Mouse (Mus musculus): Measurements from ENCODE around the gene Inmt. TPM values are rescaled to one million over a fixed set of nuclear protein-coding genes. Genes with fewer than 3 reads are reported as not detected.
A peak's percentile ranks its signal among the peaks of the same experiment; 100 is the strongest.
"Not testable (repeated sequence)": the region's sequence is repeated elsewhere in the genome, so short reads cannot be mapped to it uniquely, and the experiment has no call there.

The Inmt gene
- polyA plus RNA-seq (2012; rRNA removed): 0.14 and 0.34 TPM in 2 replicates

DNA sequence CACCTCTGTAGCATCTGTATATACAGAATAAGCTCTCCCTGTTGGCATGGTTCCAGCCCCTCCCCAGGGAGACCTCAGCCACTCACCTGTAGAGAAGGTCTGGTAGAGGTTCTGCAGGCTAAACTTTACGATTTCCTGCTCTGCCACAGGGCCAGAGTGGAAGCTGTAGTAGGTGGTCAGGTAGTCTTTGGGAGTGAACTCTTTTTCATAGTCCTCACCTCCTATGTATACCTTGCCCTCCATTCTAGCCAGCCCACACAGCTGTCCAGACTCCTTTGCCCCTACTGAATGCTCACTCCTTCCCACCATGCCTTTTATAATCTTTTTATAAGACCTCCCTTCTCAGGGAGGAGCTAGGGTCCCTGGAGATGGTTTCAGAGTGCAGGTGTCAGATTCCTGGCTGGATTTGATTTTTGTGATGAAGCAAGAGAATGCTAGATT, at the start of gene Inmt:
Gene Inmt, minus strand, starts transcription at position 303 of the 441 bp plus-strand sequence.
- DNase-seq (ENCODE audit: low read depth, low spot score): no peak
- 56% methylated on average over 1 of the region's 1 CpGs for WGBS

DNA sequence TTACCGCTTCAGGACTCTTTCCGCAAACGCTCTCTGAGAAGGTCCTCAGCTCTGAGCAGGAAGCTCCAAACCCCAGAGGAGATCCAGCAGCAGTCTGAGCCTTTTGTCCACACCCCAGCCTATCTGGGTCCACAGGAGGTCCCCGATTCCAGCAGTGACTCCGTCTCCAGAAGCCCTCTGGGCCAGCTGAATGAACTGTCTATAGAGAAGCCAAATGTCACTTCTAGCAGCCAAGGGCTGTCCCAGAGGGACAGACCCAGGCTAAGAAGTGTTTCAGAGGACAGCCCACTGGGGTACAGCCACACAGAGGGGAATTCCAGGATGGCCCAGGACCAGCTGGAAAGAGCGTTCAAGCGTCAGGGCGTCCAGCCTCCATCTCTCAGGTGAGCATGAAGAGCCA, 49.1 kb upstream of the Inmt start:
- no peak for DNase-seq (ENCODE audit: low read depth, low spot score)
- 95% methylated on average over 8 of the region's 8 CpGs for WGBS

DNA sequence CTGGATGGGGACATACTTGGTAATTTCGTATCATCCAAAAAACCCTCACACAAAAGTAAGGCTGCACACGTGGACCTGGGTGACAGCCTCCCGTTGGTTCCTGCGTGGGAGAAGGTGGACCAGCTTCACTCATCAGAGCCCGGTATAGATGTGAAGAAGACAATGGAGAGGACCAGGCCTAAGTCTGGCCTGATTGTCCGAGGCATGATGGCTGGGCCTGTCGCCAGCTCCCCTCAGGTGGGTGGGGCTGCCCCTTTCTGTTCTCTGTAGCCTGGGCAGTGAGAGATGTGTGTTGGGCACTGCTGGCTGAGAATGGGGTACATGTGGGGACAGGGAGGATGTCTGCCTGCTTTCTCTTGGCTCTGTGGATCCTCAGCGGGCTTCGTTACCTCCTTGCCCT, 43.4 kb upstream of the Inmt start:
- no peak for DNase-seq (ENCODE audit: low read depth, low spot score)
- 86% methylated on average over 9 of the region's 9 CpGs for WGBS

DNA sequence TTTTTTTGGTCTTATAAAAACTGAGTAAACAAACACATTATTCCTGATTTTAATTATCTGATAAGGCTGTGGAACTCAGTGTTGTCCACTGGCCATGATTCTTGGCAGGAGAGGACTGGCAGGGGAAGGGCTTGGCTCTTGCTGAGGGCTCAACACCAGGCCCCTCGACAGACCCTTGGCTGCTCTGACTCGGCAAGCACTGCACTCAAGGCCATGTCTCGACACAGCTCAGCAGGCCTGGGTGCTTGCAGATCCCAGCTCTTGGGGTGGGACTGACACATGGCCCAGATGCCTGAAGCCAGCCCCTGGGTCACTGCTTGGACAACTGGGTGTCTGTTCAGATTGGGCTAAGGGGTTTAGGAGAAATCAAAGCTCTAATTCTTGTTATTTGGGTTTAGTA, 39.7 kb upstream of the Inmt start:
- no peak for DNase-seq (ENCODE audit: low read depth, low spot score)
- 54% methylated on average over 3 of the region's 3 CpGs for WGBS

DNA sequence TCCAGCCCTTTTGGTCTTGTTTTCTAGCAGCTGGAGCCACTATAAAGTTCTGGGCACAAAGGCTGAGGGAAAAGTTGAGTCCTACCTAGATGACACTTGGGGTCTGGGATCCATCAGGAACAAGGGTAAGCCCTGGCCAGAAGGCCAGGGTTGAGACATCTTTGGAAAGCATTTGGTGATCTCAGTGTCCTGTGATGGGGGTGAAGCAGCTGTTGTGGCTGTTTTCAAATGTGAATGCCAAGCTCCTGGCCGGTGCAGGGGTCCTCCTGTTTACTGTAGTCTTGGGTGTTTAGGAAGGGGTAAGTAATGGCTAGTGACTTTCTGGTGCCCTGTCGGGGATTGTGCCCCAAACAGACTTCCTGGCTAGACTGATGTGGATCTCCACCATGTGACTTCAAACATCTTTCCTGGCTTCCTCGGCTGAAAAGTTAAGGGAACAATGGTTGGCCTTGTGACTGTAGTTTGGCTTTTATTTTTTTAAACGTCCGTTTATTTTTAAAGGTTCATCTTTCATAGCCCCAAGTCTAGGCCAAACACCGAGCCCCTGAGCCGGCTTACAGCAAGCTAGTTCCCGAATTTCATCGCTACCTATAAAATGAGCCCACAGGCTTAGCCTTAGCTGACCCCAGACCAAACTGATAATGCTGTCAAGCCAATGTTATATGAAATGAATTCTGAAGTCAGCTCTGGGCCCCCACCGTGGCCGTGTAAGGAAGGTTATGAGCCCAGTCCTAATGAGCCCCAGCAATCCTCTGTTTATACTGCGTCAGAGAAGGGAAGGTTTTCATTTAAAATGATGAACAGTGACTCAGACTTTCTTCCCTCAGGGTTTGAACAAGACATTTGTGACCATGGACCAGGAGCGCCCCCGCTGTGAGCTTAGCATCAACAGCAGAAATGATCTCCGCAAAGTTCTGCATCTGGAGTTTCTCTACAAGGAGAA, 35.9 kb upstream of the Inmt start:
- DNase-seq (ENCODE audit: low read depth, low spot score): no peak
- WGBS: 71% methylated on average over 15 of the region's 15 CpGs

DNA sequence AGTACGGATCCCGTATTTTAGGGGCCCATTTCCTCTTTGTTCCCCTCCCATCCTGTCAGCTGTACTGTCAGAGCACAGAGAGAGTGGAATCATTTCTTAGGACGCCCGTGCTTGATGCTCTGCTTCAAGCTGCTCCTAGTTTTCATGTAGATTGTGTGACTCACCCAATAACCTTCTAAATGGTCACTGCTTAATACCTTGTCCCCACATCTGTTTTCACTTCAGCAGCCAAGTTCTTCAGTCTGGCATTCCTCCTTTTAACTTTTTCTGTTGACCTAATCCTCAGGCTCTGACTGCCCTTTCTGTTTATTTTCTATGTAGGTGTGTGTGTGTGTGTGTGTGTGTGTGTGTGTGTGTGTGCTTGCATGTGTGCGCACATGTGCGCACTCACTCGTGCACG, 32.9 kb upstream of the Inmt start:
- 74% methylated on average over 8 of the region's 8 CpGs for WGBS
- no peak for DNase-seq (ENCODE audit: low read depth, low spot score)

DNA sequence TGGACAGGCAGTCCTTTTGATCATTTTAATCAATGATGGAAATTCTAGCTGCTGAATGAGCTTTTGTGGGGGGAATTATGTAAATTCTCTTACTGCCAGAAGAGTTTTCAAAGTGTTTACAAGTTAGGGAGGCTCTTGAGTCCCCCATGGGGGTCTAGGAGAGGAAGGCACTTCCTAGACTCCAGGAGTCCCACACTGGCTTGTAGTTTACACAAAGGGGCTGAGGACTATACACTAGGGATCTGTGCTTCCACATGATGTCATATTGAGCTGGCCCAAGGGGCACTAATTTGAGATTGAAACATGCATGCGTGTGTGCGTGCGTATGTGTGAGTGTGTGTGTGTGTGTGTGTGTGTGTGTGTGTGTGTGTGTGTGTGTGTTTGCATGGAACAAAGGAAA, 29.1 kb upstream of the Inmt start:
- WGBS: 74% methylated on average over 3 of the region's 3 CpGs
- no peak for DNase-seq (ENCODE audit: low read depth, low spot score)

DNA sequence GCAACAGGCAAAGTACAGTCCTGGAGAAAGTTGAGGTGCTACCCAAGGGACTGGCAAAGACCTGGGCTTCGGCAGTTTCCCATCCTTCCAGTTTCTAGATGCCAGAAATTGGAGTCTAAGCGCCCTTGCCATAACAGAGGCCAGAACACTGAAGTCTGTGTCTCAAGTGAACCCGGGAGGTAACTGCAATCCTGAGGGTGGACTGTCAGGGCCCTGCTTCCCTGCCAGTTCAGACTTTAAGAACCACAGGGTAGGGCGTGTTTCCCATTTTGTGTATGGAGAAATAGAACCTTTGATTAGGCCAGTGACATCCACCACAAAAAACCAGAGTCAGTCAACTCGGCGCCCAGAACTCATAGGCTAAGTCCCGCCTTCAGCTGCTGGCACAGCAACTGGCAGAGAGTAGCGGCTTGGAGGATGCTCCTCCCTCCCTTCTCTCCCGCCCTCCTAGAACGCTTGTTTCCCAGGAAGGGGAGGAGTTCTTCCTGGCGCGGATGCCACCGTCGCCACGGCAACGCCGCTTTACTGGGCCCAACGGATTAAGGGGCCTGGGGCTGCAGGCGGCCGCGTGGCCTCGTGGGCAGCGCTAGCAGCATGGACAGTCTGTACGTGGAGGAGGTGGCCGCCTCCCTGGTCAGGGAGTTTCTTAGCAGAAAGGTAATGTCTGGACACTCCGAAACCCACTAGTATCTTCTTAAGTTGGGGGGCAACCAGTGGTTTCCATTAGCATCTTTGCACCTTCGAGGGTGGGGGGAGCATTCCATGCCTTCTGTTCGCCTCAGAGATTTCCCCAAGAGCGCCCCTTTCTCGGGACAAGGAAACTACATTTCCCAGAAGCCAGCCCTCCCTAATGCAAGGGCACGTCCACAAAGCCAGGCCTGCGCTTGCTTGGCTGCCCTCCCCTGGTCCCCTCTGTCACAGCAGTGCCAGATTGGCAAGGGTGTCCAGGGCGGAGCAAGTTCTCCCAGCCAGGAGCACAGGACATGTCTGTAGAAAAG, 28.4 kb upstream of the Inmt start, which contains the start of gene Mindy4:
Gene Mindy4, plus strand, starts transcription at position 471 of the 998 bp plus-strand sequence.
- 4% methylated on average over 33 of the region's 33 CpGs for WGBS
- peak; percentile 39 for DNase-seq (ENCODE audit: low read depth, low spot score)

DNA sequence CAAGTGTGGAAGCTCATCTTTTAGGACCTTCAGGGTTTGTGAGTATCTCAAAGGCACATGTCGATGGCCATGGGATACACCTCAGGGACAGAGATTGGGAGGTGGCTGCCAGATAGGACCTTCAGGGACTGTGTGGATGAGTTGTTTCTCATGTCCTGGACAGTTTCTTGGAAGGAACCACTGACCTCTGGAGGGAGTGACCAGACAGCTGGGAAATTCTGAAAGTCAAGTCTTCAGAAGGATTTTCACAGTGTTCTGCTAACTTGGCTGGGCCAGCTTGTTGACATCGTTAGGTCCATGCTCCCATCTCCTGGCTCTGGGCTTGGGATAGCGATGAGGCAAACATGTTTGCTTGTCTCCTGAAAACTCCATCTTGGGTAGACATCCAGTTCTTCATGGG, 24.2 kb upstream of the Inmt start:
- DNase-seq (ENCODE audit: low read depth, low spot score): no peak
- WGBS: 92% methylated on average over 3 of the region's 3 CpGs

DNA sequence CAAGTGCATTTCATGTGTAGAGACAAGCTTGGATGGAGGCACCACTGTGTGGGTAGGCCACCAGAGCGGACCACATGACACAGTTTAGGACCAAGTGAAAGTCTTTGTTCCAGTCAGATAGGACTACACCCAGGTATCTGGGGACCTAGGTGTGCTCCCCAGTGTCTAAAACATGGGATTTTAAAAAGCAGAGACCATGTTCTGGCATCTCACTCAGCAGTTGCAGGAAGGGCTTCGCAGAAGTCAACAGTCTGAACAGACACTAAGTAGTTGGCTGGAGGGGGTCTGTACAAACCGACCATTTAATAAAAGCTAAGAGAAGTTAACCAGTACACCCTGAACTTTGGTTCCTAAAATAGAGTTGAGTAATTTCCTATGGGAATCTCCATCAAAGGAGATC, 18.3 kb upstream of the Inmt start:
- DNase-seq (ENCODE audit: low read depth, low spot score): no peak
- 87% methylated on average over 3 of the region's 3 CpGs for WGBS

DNA sequence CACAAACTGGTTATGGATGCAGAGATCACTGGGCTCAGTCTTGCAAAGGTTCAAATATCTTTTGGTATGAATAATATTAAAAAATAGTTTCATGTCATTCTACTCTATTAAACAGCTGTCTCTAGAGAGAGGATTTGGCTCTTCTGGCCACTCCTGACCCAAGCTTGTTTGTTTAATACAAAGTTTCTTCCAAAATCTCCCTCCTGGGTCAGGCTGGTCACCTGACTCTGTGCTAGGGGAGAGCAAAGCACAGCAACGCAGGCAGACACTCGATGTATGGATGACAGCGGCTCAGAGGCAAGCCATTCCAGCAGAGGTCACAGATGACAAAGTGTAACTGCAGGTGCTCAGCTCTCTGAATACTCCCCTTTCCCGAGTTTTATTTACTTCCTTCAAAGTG, 16.7 kb upstream of the Inmt start:
- WGBS: 42% methylated on average over 4 of the region's 4 CpGs
- DNase-seq (ENCODE audit: low read depth, low spot score): no peak

DNA sequence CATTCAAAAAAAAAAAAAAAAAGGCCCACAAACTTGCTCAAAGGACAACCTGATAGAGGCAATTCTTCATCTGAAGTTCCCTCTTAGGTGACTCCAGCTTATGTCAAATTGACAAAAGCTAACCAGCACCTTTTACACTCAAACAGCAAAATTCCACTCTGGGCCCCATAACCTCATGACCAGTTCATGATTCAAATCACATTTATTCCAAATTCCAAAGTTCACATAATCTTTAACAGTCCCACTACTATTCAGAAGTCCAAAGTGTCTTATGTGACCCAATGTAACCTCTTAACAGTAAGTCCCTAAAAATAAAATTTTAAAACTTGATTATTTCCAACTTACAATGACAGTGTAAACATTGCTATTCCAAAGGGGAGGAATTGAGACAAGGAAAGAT, 14.6 kb upstream of the Inmt start:
- no peak for DNase-seq (ENCODE audit: low read depth, low spot score)

DNA sequence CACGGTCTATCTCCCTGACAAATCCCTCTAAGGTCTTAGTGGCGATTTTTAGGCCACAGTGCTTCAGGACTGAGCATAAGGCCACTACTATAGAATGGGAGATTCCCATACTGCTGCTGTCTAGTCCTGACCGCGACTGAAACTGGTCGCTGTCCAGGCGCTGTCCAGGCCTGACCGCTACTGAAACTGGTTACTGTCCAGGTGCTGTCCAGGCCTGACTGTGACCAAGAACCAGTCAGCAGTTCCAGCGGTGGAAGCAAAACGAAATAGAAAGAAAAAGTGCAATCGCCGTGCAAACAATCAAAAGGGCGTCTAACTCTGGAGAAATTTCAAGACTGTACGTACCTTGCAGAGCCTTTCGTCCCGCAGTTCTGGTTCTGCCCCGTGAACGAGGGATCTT, 13.0 kb upstream of the Inmt start:
- WGBS: 95% methylated on average over 17 of the region's 17 CpGs
- DNase-seq (ENCODE audit: low read depth, low spot score): not testable (repeated sequence)

DNA sequence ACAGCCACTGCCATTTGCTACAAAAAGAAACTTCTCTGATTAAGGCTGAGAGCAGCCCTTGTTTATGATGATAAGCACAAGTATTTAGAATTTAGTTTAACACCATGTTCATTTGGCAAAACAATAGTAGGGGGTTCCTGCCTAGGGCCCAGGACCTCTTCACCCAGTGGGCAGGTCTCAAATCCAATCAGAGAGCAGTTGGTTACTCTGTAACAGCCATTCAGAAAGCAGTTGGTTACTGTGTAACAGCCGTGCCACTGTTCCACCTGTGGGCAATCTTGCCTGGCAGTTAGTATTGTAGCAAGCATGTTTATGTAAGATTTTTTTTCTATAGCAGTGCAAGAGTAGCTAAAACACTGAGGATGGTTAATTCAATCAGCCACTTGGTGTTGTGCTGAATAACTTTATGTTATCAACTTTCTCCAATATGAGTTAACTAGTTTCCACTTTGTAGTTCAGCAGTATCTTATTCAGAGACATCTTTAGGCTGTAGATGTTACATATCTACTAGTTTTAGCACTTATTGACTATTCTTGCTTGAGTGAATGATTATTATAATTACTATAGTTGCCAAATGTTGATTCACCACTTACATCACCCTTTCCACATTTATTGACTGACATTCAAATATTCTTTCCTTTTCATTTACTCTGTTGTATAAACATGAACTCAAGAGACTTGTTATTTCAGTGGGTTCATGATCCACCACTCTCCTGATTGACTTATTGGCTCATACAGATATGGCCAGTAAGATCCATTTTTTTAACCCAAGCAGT, 8.0 kb upstream of the Inmt start:
- WGBS: 36% methylated on average over 1 of the region's 1 CpGs
- no peak for DNase-seq (ENCODE audit: low read depth, low spot score)

DNA sequence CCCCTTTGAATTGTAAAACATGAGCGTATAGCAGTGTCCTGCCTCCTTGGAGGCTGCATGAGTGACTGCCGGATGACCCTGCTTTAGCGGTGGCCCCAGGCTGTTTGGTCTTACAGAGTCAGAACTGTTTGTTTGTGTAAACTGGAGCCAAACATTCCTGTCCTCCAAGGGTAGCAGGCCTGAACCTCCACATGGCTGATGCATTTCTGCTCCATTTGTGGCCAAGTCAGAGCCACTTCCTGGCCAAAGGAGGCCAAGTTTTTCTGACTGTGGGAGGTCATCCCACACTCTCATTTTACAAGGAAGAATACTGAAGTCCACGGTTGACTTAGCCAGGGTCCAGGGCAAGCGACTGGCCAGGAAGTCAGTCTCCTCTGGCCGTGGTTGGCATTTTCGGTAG, 4.7 kb upstream of the Inmt start:
- WGBS: 69% methylated on average over 7 of the region's 7 CpGs

DNA sequence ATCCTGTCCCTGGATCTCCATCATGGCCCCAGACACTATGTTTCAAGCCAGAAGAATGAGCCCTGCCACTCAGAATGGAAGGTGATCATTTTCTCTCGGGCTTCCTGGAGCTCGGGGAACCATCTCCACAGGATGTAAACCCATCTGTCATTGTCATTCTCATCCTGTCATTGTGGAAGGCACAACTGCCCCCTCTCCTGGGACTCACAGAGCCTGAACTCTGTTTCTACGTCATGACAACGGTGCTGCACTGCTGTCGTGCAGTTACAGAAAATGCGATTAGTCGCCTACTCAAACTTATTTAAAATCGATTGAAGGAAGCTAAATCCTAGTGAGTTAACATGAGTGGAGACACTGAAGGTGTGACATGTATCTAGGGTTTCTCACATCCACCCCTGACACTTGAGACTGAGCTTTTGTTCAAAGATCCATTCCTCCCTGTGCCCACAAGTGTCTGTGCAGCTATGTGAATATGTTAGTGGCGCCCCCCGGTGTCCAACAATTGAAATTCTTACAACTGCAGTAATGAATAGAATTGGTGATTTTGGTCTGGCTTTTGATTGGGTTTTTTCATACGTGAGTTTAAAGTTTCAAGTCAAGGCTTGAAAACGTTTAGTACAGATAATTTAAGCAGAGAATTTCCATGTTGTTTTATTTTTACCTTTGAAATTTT, 2.4 kb upstream of the Inmt start:
- WGBS: 63% methylated on average over 12 of the region's 12 CpGs
- no peak for DNase-seq (ENCODE audit: low read depth, low spot score)

More for the DNA sequence above, 4.7 kb upstream of the Inmt start:
- no peak for DNase-seq (ENCODE audit: low read depth, low spot score)

DNA sequence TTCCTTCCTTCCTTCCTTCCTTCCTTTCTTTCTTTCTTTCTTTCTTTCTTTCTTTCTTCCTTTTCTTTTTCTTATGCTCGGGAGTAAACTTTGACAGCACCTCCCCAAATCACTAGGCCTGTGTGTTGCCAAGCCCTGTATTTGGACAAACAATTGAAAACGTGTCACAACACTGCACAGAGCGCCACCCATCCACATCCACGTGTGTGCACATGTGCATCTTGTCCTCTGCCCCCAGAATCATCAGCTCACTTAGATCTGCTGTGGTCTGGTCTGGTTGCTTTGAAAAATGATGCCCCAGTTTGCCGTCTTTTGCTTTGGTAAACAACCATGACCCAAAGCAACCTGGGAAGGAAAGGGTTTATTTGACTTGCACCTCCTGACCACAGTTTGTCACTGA, 1.0 kb upstream of the Inmt start:
- WGBS: 15% methylated on average over 5 of the region's 5 CpGs
- DNase-seq (ENCODE audit: low read depth, low spot score): no peak

DNA sequence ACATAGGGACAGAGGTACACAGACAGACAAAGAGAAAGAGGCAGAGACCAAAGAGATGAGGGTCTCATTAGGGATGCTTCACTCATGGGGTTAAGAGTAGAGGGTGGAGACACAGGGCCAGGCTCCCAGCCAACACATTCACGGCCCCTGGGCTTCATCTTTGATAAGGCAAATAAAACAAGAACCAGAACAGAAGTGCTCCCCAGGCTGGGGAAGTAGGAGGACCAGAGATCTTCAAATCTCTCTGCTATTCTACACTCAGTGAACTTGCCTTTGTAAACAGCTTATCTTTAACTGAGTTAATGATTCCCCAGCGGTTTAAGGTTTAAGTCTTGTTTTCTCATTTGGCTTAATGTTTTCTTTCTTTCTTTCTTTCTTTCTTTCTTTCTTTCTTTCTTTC, 613 bp upstream of the Inmt start:
- no peak for DNase-seq (ENCODE audit: low read depth, low spot score)
- WGBS: 17% methylated on average over 2 of the region's 2 CpGs

DNA sequence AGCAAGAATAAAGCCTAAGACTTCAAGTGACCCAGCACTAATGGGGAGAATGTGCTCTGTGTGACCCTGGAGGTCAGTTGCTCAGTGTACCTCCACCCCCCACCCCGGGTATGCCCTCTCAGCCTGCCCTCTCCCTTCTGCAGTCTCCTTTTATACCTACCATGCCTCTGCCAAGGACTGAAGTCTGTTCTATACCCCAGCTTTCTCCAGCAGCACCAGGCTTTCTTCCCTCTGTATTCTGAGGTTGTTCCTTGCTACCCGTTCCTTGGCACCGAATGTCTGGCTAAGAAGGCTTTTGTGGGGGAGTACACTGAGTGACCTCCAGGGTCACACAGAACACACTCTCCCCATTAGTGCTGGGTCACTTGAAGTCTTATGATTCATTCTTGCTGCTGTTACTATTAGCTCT, 898 bp downstream of the Inmt start:
- 54% methylated on average over 3 of the region's 3 CpGs for WGBS

More for the DNA sequence above, 898 bp downstream of the Inmt start:
- no peak for DNase-seq (ENCODE audit: low read depth, low spot score)
